8 mouse cellular contexts compared by ENCODE assay signal in the genomic region with DNA sequence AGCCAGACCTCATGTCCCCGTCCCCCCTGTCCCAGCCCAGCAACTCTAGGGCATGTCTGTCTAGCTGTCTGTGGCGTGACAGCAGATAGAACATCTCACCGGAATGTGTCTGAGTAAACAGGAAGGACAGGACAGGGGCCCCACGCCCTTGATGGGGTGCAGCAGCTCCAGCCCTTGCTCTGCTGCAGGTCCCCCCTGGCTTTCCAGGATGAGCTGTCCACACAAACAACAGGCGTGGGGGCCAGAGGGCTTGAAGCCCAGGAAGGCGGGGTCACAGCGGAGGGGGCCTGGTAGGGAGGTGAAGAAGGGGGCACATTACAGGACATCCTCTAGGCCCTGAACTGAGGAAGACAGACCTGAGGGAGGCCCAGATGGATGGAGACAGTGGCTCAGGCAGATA. TPM values are rescaled to one million over a fixed set of nuclear protein-coding genes. Genes with fewer than 3 reads are reported as not detected.
DNase-seq lines count a peak whose midpoint lies in the region; ATAC-seq lines count a peak whose summit lies in the region.

No protein-coding gene starts in this region.

- H3K9ac ChIP-seq in forebrain, embryonic 15.5 days (replicated peaks), result no peak overlapping the region
- H3K9ac ChIP-seq in forebrain, embryonic 16.5 days (replicated peaks; ENCODE audit: low read depth, low read length), result no peak overlapping the region

- peaks cover 43% of the 10 kb centered on the region for H3K36me3 ChIP-seq in forebrain, embryonic 15.5 days
- peaks cover 20% of the 10 kb centered on the region for H3K36me3 ChIP-seq in forebrain, embryonic 16.5 days (ENCODE audit: control insufficient read depth, insufficient read depth)

- no peaks in the 10 kb centered on the region for H3K4me1 ChIP-seq in forebrain, embryonic 15.5 days
- no peaks in the 10 kb centered on the region for H3K4me1 ChIP-seq in forebrain, embryonic 16.5 days (replicated peaks; ENCODE audit: control insufficient read depth, insufficient read depth, low read length)

- no peaks in the 10 kb centered on the region for H3K9me3 ChIP-seq in forebrain, embryonic 15.5 days
- H3K9me3 ChIP-seq in forebrain, embryonic 16.5 days (ENCODE audit: control insufficient read depth, low read length), result no peaks in the 10 kb centered on the region

- H3K4me3 ChIP-seq in forebrain, embryonic 15.5 days, result no peak overlapping the region
- H3K4me3 ChIP-seq in forebrain, embryonic 16.5 days (replicated peaks; ENCODE audit: low read length), result no peak overlapping the region

- 87% methylated on average over 7 of the region's 7 CpGs for WGBS in forebrain, embryonic 15.5 days
- WGBS in forebrain, embryonic 16.5 days, result 96% methylated on average over 5 of the region's 7 CpGs

- H3K27ac ChIP-seq in forebrain, embryonic 15.5 days (replicated peaks), result no peak overlapping the region
- H3K27ac ChIP-seq in forebrain, embryonic 16.5 days (ENCODE audit: low read length), result no peak overlapping the region

- H3K4me2 ChIP-seq in forebrain, embryonic 15.5 days (replicated peaks), result no peak overlapping the region
- no peak overlapping the region for H3K4me2 ChIP-seq in forebrain, embryonic 16.5 days (ENCODE audit: low read length)

- ATAC-seq in forebrain, embryonic 15.5 days (replicated peaks), result 0 out of 2 replicates have a peak, but pooled peaks have one; percentile 20
- no peak for ATAC-seq in forebrain, embryonic 16.5 days

- peak; percentile 68 for DNase-seq in testis, postnatal 10 days (ENCODE audit: low spot score)
- DNase-seq in testis, postnatal 14 days (ENCODE audit: low spot score), result no peak
- DNase-seq in kidney, postnatal 36 days, result peak; percentile 78 to 87
- DNase-seq in T-cell, adult 2 months (ENCODE audit: low spot score), result no peak
- DNase-seq in layer of hippocampus, adult 9-11 months, result no peak
- DNase-seq in thymus, postnatal 0 days (ENCODE audit: low spot score), result no peak

- peaks cover 5% of the 10 kb centered on the region for H3K27me3 ChIP-seq in forebrain, embryonic 15.5 days
- peaks cover 9% of the 10 kb centered on the region for H3K27me3 ChIP-seq in forebrain, embryonic 16.5 days (replicated peaks; ENCODE audit: control insufficient read depth, insufficient read depth, low read length)

RNA-seq across cellular contexts. Expression of a gene that starts 8.2 kb away (rescaled TPM):
- 111 and 112 TPM in 2 replicates for polyA plus RNA-seq in forebrain, embryonic 15.5 days (2015; fragmentation: Nextera tagmentation; extraction: Ambion mirVana)
- 111 and 119 TPM in 2 replicates for polyA plus RNA-seq in forebrain, embryonic 16.5 days (2015; fragmentation: Nextera tagmentation; extraction: Ambion mirVana)
- polyA plus RNA-seq in thymus, postnatal 0 days (2015; fragmentation: Nextera tagmentation; extraction: Ambion mirVana), result 56.6 and 60.8 TPM in 2 replicates

RNA-seq across cellular contexts. Expression of a gene that starts 10.6 kb away (rescaled TPM):
- polyA plus RNA-seq in forebrain, embryonic 15.5 days (2015; fragmentation: Nextera tagmentation; extraction: Ambion mirVana), result 15.3 and 15.8 TPM in 2 replicates
- polyA plus RNA-seq in forebrain, embryonic 16.5 days (2015; fragmentation: Nextera tagmentation; extraction: Ambion mirVana), result 14.6 and 16.7 TPM in 2 replicates
- 12.5 TPM in 2 replicates for polyA plus RNA-seq in thymus, postnatal 0 days (2015; fragmentation: Nextera tagmentation; extraction: Ambion mirVana)

RNA-seq across cellular contexts. Expression of a gene that starts 15.2 kb away (rescaled TPM):
- 0.05 and 0.06 TPM in 2 replicates for polyA plus RNA-seq in forebrain, embryonic 15.5 days (2015; fragmentation: Nextera tagmentation; extraction: Ambion mirVana)
- 0.08 and 0.09 TPM in 2 replicates for polyA plus RNA-seq in forebrain, embryonic 16.5 days (2015; fragmentation: Nextera tagmentation; extraction: Ambion mirVana)
- polyA plus RNA-seq in thymus, postnatal 0 days (2015; fragmentation: Nextera tagmentation; extraction: Ambion mirVana), result 0.54 and 0.59 TPM in 2 replicates

RNA-seq across cellular contexts. Expression of a gene that starts 25.8 kb away (rescaled TPM):
- polyA plus RNA-seq in forebrain, embryonic 15.5 days (2015; fragmentation: Nextera tagmentation; extraction: Ambion mirVana), result 6.8 and 7.4 TPM in 2 replicates
- 5.0 and 10.4 TPM in 2 replicates for polyA plus RNA-seq in forebrain, embryonic 16.5 days (2015; fragmentation: Nextera tagmentation; extraction: Ambion mirVana)
- polyA plus RNA-seq in thymus, postnatal 0 days (2015; fragmentation: Nextera tagmentation; extraction: Ambion mirVana), result 37.4 and 39.4 TPM in 2 replicates

RNA-seq across cellular contexts. Expression of a gene that starts 26.9 kb away (rescaled TPM):
- 17.2 and 18.2 TPM in 2 replicates for polyA plus RNA-seq in forebrain, embryonic 15.5 days (2015; fragmentation: Nextera tagmentation; extraction: Ambion mirVana)
- 16.2 and 17.7 TPM in 2 replicates for polyA plus RNA-seq in forebrain, embryonic 16.5 days (2015; fragmentation: Nextera tagmentation; extraction: Ambion mirVana)
- polyA plus RNA-seq in thymus, postnatal 0 days (2015; fragmentation: Nextera tagmentation; extraction: Ambion mirVana), result 38.4 and 45.5 TPM in 2 replicates

Comparison
In these comparisons a context has a peak if more than half of its experiments do, and no peak if none do; other contexts are left out.
1. DNase-seq: peak in testis, postnatal 10 days (single experiment) and kidney, postnatal 36 days (2 of 2); none in testis, postnatal 14 days (single experiment), T-cell, adult 2 months (single experiment), layer of hippocampus, adult 9-11 months (single experiment) and thymus, postnatal 0 days (single experiment).